In the genomic region with DNA sequence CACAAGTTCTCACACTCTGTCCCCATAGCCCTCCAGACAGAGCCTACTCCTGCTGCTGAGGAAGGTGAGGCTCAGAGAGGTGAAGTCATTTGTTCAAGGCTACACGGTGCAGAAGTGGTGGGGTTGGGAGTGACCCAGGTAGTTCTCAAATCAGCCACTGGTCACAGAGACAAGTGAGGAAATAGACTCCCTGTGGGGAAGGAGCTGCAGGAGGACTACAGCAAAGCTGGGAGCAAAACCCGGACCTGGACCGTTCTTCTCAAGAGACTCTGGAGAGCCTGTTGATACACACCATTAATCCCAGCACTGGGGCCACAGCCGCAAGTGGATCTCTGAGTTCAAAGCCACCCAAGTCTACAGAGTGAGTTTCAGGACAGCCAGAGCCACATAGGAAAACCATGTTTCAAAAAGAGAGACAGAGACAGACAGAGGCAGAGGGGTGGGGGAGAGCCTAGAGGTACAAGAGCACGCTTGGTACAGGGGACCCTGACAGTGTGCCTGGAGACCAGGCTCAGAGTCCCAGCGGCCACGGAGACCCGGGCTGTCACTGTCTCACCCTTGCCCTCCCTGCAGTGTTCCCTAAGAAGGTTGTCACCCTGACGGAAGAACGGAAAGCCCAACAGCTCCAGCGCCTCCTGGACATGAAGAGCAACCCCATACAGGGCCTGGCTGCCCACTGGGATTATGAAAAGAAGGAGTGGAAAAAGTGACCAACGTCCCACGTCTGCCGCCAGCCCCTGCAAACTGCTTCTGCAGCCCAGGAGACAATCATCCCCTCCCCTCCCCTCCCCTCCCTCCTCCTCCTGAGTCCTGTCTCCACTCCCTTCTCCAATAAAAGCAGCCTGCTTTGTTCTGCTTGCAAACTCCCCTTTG, we compare ENCODE assay signal across 9 mouse cellular contexts. TPM values are rescaled to one million over a fixed set of nuclear protein-coding genes. Genes with fewer than 3 reads are reported as not detected.
A peak's percentile ranks its signal among the peaks of the same experiment; 100 is the strongest.
DNase-seq lines count a peak whose midpoint lies in the region; ATAC-seq lines count a peak whose summit lies in the region.
"Had no signal": no experiment of that assay in that cellular context is flagged by ENCODE, and none has a peak within 500 bp of the region (broad histone marks: within the 10 kb centered on the region; RNA-seq: fewer than 3 reads in every experiment).

No protein-coding gene starts in this region.

- no peak overlapping the region for H3K27ac ChIP-seq in kidney, embryonic 14.5 days (ENCODE audit: low read depth, low read length)
- peak overlapping the region; percentile 71 for H3K27ac ChIP-seq in forebrain, embryonic 10.5 days
- H3K27ac ChIP-seq in limb, embryonic 10.5 days, result peak overlapping the region; percentile 66
- 0 out of 2 replicates have a peak overlapping the region, but pooled peaks have one; percentile 32 for H3K27ac ChIP-seq in neural tube, embryonic 12.5 days

- 2% methylated on average over 14 of the region's 14 CpGs for WGBS in kidney, embryonic 14.5 days
- WGBS in forebrain, embryonic 10.5 days, result 5% methylated on average over 14 of the region's 14 CpGs
- 9% methylated on average over 14 of the region's 14 CpGs for WGBS in limb, embryonic 10.5 days
- WGBS in neural tube, embryonic 12.5 days, result 3% methylated on average over 14 of the region's 14 CpGs

- no peak overlapping the region for H3K4me3 ChIP-seq in kidney, embryonic 14.5 days (ENCODE audit: low read length)
- peak overlapping the region; percentile 39 for H3K4me3 ChIP-seq in forebrain, embryonic 10.5 days
- H3K4me3 ChIP-seq in limb, embryonic 10.5 days, result peak overlapping the region; percentile 17
- peak overlapping the region; percentile 7; the same call in 1 of the 2 replicates for H3K4me3 ChIP-seq in neural tube, embryonic 12.5 days

- no peak for DNase-seq in kidney, adult 11 months
- DNase-seq in forebrain, embryonic 10.5 days (ENCODE audit: extremely low spot score, low spot score), result peak; percentile 27
- no peak for DNase-seq in limb, embryonic 10.5 days (ENCODE audit: low spot score)
- DNase-seq in spleen, adult 18-20 months, result no peak
- DNase-seq in right cerebral cortex, postnatal 4 days, result no peak
- DNase-seq in gastrocnemius, adult 8-10 months (ENCODE audit: low spot score in 2 of 2), result no peak

- peak overlapping the region; percentile 15; the same call in 1 of the 2 replicates for H3K4me2 ChIP-seq in kidney, embryonic 14.5 days (replicated peaks; ENCODE audit: low read depth, low read length)
- peak overlapping the region; percentile 54 for H3K4me2 ChIP-seq in neural tube, embryonic 12.5 days (replicated peaks)

- peaks cover 31% of the 10 kb centered on the region for H3K4me1 ChIP-seq in kidney, embryonic 14.5 days (ENCODE audit: control insufficient read depth, insufficient read depth, low read length)
- peaks cover 34% of the 10 kb centered on the region for H3K4me1 ChIP-seq in forebrain, embryonic 10.5 days
- H3K4me1 ChIP-seq in limb, embryonic 10.5 days, result peaks cover 33% of the 10 kb centered on the region
- H3K4me1 ChIP-seq in neural tube, embryonic 12.5 days, result peaks cover 23% of the 10 kb centered on the region

- H3K9ac ChIP-seq in kidney, embryonic 14.5 days (ENCODE audit: low read depth, low read length), result no peak overlapping the region
- 0 out of 2 replicates have a peak overlapping the region, but pooled peaks have one; percentile 35 for H3K9ac ChIP-seq in neural tube, embryonic 12.5 days

- H3K27me3 ChIP-seq in kidney, embryonic 14.5 days (ENCODE audit: control insufficient read depth, insufficient read depth, low read length), result no peaks in the 10 kb centered on the region
- H3K27me3 ChIP-seq in forebrain, embryonic 10.5 days (ENCODE audit: poor library complexity, severe bottlenecking), result peaks cover 7% of the 10 kb centered on the region
- H3K27me3 ChIP-seq in limb, embryonic 10.5 days (ENCODE audit: low read depth, poor library complexity, severe bottlenecking), result no peaks in the 10 kb centered on the region
- no peaks in the 10 kb centered on the region for H3K27me3 ChIP-seq in neural tube, embryonic 12.5 days (replicated peaks)

- no peaks in the 10 kb centered on the region for H3K36me3 ChIP-seq in kidney, embryonic 14.5 days (ENCODE audit: control insufficient read depth, insufficient read depth, low read length)
- H3K36me3 ChIP-seq in forebrain, embryonic 10.5 days (replicated peaks), result no peaks in the 10 kb centered on the region
- H3K36me3 ChIP-seq in limb, embryonic 10.5 days, result no peaks in the 10 kb centered on the region
- no peaks in the 10 kb centered on the region for H3K36me3 ChIP-seq in neural tube, embryonic 12.5 days
- H3K36me3 ChIP-seq: G1E had no signal

- no peaks in the 10 kb centered on the region for H3K9me3 ChIP-seq in kidney, embryonic 14.5 days (ENCODE audit: control insufficient read depth, low read length)
- H3K9me3 ChIP-seq in forebrain, embryonic 10.5 days, result no peaks in the 10 kb centered on the region
- no peaks in the 10 kb centered on the region for H3K9me3 ChIP-seq in limb, embryonic 10.5 days (replicated peaks)
- no peaks in the 10 kb centered on the region for H3K9me3 ChIP-seq in neural tube, embryonic 12.5 days
- H3K9me3 ChIP-seq: G1E had no signal

- ATAC-seq in kidney, embryonic 14.5 days (ENCODE audit: low FRiP score, low TSS enrichment), result peak; percentile 11; the same call in 1 of the 2 replicates
- ATAC-seq in neural tube, embryonic 12.5 days (ENCODE audit: low FRiP score, low read depth), result peak; percentile 59

RNA-seq across cellular contexts. Expression of gene Cox4i2, which starts 10.4 kb away (rescaled TPM):
- 12.1 and 18.8 TPM in 2 replicates for polyA plus RNA-seq in kidney, embryonic 14.5 days (2014; fragmentation: Nextera tagmentation; extraction: Ambion mirVana)
- 3.0 and 4.2 TPM in 2 replicates for polyA plus RNA-seq in forebrain, embryonic 10.5 days (2016; fragmentation: Nextera tagmentation; extraction: Ambion mirVana)
- polyA plus RNA-seq in limb, embryonic 10.5 days (2016; fragmentation: Nextera tagmentation; extraction: Ambion mirVana), result 11.2 and 18.4 TPM in 2 replicates
- polyA plus RNA-seq in neural tube, embryonic 12.5 days (2016; fragmentation: Nextera tagmentation; extraction: Ambion mirVana), result 3.7 and 4.4 TPM in 2 replicates
- total RNA-seq in gastrocnemius, adult 8-10 months (2022), result 1 to 10 TPM; 1.4 to 3.1 (median 2.0) TPM
- polyA plus RNA-seq: G1E had no signal

RNA-seq across cellular contexts. Expression of gene Id1, which starts 28.4 kb away (rescaled TPM):
- 129 and 178 TPM in 2 replicates for polyA plus RNA-seq in kidney, embryonic 14.5 days (2014; fragmentation: Nextera tagmentation; extraction: Ambion mirVana)
- 57.5 and 61.1 TPM in 2 replicates for polyA plus RNA-seq in forebrain, embryonic 10.5 days (2016; fragmentation: Nextera tagmentation; extraction: Ambion mirVana)
- polyA plus RNA-seq in limb, embryonic 10.5 days (2016; fragmentation: Nextera tagmentation; extraction: Ambion mirVana), result 132 and 178 TPM in 2 replicates
- polyA plus RNA-seq in neural tube, embryonic 12.5 days (2016; fragmentation: Nextera tagmentation; extraction: Ambion mirVana), result 103 and 107 TPM in 2 replicates
- 10 to 100 TPM in 1 of 4 experiments, 1 to 10 TPM in 3; 6.7 to 16.6 (median 8.4) TPM for total RNA-seq in gastrocnemius, adult 8-10 months (2022)
